Mouse (Mus musculus): Measurements from ENCODE around the gene Vrk1. TPM values are rescaled to one million over a fixed set of nuclear protein-coding genes. Genes with fewer than 3 reads are reported as not detected.
A peak's percentile ranks its signal among the peaks of the same experiment; 100 is the strongest.

The Vrk1 gene
- polyA plus RNA-seq, 1 experiment from 2014 or later, result 114 TPM

DNA sequence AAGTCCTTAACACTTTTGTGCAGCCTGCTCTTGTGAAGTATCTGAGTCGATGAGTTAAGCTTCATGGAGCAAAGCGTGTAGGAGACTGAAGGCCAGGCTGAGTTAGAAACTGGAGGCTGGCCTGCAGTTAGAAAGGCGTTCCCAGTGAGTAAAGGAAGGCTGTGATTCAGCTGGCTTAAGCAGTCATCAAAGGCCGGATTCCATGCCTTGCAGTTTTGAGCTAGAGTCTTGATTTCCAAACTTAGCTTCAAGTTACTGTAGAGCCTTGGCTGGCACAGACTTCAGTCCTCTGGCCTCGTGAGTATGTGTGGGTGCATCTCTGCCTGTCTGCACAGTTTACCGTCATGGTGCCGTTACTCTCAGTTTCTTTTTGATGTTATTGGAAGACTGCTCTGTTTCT, 42.2 kb downstream of the Vrk1 start:
- no peak overlapping the region for H3K4me2 ChIP-seq (ENCODE audit: low read depth, low read length, severe bottlenecking)

GRCm38 (mm10) chr12:106055799-106056198, 45.8 kb downstream of the Vrk1 start:
- ATAC-seq (replicated peaks; ENCODE audit: low FRiP score), result peak; percentile 44; the same call in 1 of the 2 replicates
- H3K4me3 ChIP-seq (ENCODE audit: low read depth, low read length), result no peak overlapping the region
- H3K4me2 ChIP-seq (ENCODE audit: low read depth, low read length, severe bottlenecking), result no peak overlapping the region

More for the DNA sequence above, 42.2 kb downstream of the Vrk1 start:
- ATAC-seq (replicated peaks; ENCODE audit: low FRiP score) (no peak), DNase-seq (ENCODE audit: low spot score) (no peak)
- no peaks in the 10 kb centered on the region for H3K27me3 ChIP-seq (ENCODE audit: control insufficient read depth, insufficient read depth, low read length)
- 95% methylated on average over 7 of the region's 7 CpGs for WGBS
- H3K9me3 ChIP-seq (ENCODE audit: control insufficient read depth, low read length), result no peaks in the 10 kb centered on the region
- no peaks in the 10 kb centered on the region; the same call in 1 of the 2 replicates for H3K36me3 ChIP-seq (ENCODE audit: control insufficient read depth, insufficient read depth, low read length)
- no peak overlapping the region for H3K4me3 ChIP-seq (ENCODE audit: low read depth, low read length)
- H3K27ac ChIP-seq (ENCODE audit: low read depth, low read length), result no peak overlapping the region
- H3K9ac ChIP-seq (ENCODE audit: low read length), result no peak overlapping the region
- H3K4me1 ChIP-seq (replicated peaks; ENCODE audit: control insufficient read depth, insufficient read depth, low read length), result no peaks in the 10 kb centered on the region

DNA sequence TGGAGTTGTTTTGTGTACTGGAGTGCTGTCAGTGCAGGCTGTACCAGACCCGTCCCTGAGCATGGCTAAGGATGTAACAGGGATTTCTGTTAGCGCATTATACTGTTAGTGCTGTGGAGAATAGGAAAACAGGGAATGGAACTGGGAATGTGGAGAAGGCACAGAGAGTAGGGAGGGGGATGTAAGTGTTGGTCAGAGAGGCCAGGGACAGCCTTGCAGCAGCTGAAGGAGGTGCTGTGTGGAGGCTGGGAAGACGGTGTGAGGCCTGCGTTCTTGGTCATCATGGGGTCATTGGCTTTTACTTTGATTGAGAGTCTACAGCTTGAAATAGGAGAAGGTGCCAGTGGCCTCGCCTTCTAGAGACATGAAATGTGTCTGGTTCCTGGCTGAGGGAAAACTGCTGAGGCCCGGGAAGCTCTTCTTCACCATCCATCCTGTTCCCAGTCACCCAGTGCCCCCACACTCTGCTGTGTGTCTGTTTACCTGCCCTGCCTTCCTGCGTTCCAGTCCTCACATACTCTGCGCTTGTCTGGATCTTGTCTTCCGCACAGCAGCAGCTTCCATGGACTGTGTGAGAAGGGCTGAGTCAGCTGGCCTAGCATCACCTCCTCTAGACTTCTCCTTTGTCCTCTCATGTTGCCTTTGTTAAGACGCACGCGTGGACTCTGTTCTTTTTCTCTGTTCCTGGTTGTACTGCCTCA, 50.0 kb downstream of the Vrk1 start:
- H3K36me3 ChIP-seq (ENCODE audit: control insufficient read depth, insufficient read depth, low read length), result no peaks in the 10 kb centered on the region
- no peak overlapping the region for H3K4me3 ChIP-seq (ENCODE audit: low read depth, low read length)
- no peak for ATAC-seq (replicated peaks; ENCODE audit: low FRiP score)
- no peak overlapping the region for H3K4me2 ChIP-seq (ENCODE audit: low read depth, low read length, severe bottlenecking)
- H3K27me3 ChIP-seq (ENCODE audit: control insufficient read depth, insufficient read depth, low read length), result no peaks in the 10 kb centered on the region
- H3K9me3 ChIP-seq (ENCODE audit: control insufficient read depth, low read length), result no peaks in the 10 kb centered on the region
- H3K9ac ChIP-seq (ENCODE audit: low read length), result no peak overlapping the region
- WGBS, result 82% methylated on average over 12 of the region's 12 CpGs
- no peak overlapping the region for H3K27ac ChIP-seq (ENCODE audit: low read depth, low read length)
- no peaks in the 10 kb centered on the region; the same call in 1 of the 2 replicates for H3K4me1 ChIP-seq (replicated peaks; ENCODE audit: control insufficient read depth, insufficient read depth, low read length)
- no peak for DNase-seq (ENCODE audit: low spot score)

More at GRCm38 (mm10) chr12:106055799-106056198, 45.8 kb downstream of the Vrk1 start:
- Histone ChIP-seq H3K27me3 (ENCODE audit: control insufficient read depth, insufficient read depth, low read length) (no peaks in the 10 kb centered on the region), H3K9ac (ENCODE audit: low read length) (no peak overlapping the region), H3K36me3 (ENCODE audit: control insufficient read depth, insufficient read depth, low read length) (no peaks in the 10 kb centered on the region), H3K27ac (ENCODE audit: low read depth, low read length) (no peak overlapping the region), H3K4me1 (replicated peaks; ENCODE audit: control insufficient read depth, insufficient read depth, low read length) (no peaks in the 10 kb centered on the region; the same call in 1 of the 2 replicates), H3K9me3 (ENCODE audit: control insufficient read depth, low read length) (no peaks in the 10 kb centered on the region)
- DNase-seq (ENCODE audit: low spot score), result peak; percentile 88
- 57% methylated on average over 6 of the region's 6 CpGs for WGBS

GRCm38 (mm10) chr12:106070434-106071155, 60.6 kb downstream of the Vrk1 start:
- Histone ChIP-seq H3K36me3 (ENCODE audit: control insufficient read depth, insufficient read depth, low read length) (peaks cover 4% of the 10 kb centered on the region; the same call in 1 of the 2 replicates), H3K4me2 (ENCODE audit: low read depth, low read length, severe bottlenecking) (no peak overlapping the region; the same call in 1 of the 2 replicates), H3K4me3 (ENCODE audit: low read depth, low read length) (no peak overlapping the region), H3K9ac (ENCODE audit: low read length) (peak overlapping the region; percentile 27; the same call in 1 of the 2 replicates), H3K27ac (ENCODE audit: low read depth, low read length) (no peak overlapping the region), H3K27me3 (ENCODE audit: control insufficient read depth, insufficient read depth, low read length) (no peaks in the 10 kb centered on the region), H3K9me3 (ENCODE audit: control insufficient read depth, low read length) (no peaks in the 10 kb centered on the region), H3K4me1 (replicated peaks; ENCODE audit: control insufficient read depth, insufficient read depth, low read length) (peaks cover 14% of the 10 kb centered on the region; the same call in 1 of the 2 replicates)
- DNase-seq (ENCODE audit: low spot score) (peak; percentile 71), ATAC-seq (replicated peaks; ENCODE audit: low FRiP score) (peak; percentile 89)
- WGBS, result 47% methylated on average over 22 of the region's 22 CpGs

DNA sequence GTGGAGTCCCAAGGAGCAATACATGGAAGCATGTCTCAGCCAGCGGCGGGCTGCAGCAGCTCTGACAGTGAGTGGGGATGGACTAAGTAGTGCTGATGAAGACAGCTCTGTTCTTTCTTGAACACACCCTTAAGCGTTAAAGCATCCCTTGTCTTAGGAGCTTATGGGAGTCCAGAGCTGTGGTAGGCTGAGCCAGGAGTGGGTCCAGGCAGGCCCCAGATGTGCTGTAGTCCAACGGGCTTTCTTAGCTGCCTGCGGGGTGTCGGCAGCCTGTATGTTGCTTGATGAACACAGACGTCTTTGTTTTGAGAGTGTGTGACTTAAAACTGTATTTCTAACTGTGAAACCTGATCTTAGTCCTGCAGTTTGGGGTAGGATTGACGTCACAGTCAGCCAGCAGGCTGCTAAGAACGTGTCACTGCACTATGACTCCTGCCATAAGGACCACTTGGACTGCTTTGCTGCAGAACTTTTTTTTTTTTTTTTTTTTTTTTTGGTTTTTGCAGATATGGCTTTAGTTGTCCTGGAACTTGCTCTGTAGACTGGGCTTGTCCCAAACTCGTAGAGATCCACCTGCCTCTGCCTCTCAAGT, 61.6 kb downstream of the Vrk1 start:
- H3K36me3 ChIP-seq (ENCODE audit: control insufficient read depth, insufficient read depth, low read length), result no peaks in the 10 kb centered on the region; the same call in 1 of the 2 replicates
- WGBS, result 40% methylated on average over 10 of the region's 10 CpGs
- no peaks in the 10 kb centered on the region for H3K9me3 ChIP-seq (ENCODE audit: control insufficient read depth, low read length)
- H3K4me1 ChIP-seq (replicated peaks; ENCODE audit: control insufficient read depth, insufficient read depth, low read length), result peaks cover 14% of the 10 kb centered on the region; the same call in 1 of the 2 replicates
- no peak; the same call in 1 of the 2 replicates for ATAC-seq (replicated peaks; ENCODE audit: low FRiP score)
- DNase-seq (ENCODE audit: low spot score), result no peak
- peak overlapping the region; percentile 24; the same call in 1 of the 2 replicates for H3K9ac ChIP-seq (ENCODE audit: low read length)
- no peak overlapping the region for H3K27ac ChIP-seq (ENCODE audit: low read depth, low read length)
- H3K4me2 ChIP-seq (ENCODE audit: low read depth, low read length, severe bottlenecking), result no peak overlapping the region
- H3K27me3 ChIP-seq (ENCODE audit: control insufficient read depth, insufficient read depth, low read length), result no peaks in the 10 kb centered on the region
- H3K4me3 ChIP-seq (ENCODE audit: low read depth, low read length), result no peak overlapping the region

DNA sequence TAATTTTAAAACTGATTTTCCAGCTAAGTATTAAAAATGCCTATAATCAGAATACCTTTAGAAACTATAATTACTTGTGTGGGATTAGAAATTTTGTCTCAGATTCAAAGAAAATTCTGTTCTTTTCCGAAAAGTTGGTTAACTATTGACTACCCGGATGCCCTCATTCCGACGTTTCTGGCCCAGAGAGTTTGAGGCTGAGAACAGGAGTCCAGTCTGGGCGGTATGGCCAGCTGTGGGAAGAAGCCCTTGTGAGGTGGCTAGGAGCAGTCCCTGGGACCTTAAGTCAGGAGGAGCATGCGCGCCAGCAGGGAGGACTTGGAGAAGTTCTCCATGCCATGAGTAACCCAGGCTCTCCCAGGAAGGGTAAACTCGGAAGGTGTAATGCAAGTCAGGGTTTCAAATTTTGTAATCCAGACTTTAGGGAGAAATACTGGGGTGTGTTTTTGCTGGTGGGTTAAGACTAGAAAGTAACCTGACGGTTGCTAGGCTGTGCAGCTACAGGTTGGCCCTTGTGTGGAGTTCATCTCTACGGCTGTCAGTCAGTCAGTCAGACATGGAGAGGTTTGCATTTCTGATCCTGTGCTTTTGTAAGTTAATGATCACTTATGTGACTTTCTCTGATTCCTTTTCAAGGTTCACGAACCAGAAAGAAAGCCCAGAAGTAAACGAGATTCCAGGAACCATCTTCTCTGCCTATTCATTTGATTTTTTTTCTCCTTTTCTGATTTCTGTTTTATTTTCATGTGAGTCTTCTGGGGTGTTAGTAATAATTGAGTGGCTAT, 64.5 kb downstream of the Vrk1 start:
- Histone ChIP-seq H3K9me3 (ENCODE audit: control insufficient read depth, low read length) (no peaks in the 10 kb centered on the region), H3K4me2 (ENCODE audit: low read depth, low read length, severe bottlenecking) (no peak overlapping the region), H3K36me3 (ENCODE audit: control insufficient read depth, insufficient read depth, low read length) (no peaks in the 10 kb centered on the region; the same call in 1 of the 2 replicates), H3K4me1 (replicated peaks; ENCODE audit: control insufficient read depth, insufficient read depth, low read length) (peaks cover 14% of the 10 kb centered on the region; the same call in 1 of the 2 replicates), H3K9ac (ENCODE audit: low read length) (no peak overlapping the region), H3K27me3 (ENCODE audit: control insufficient read depth, insufficient read depth, low read length) (no peaks in the 10 kb centered on the region), H3K4me3 (ENCODE audit: low read depth, low read length) (no peak overlapping the region), H3K27ac (ENCODE audit: low read depth, low read length) (no peak overlapping the region)
- ATAC-seq (replicated peaks; ENCODE audit: low FRiP score), result no peak
- WGBS, result 77% methylated on average over 12 of the region's 12 CpGs
- DNase-seq (ENCODE audit: low spot score), result no peak

DNA sequence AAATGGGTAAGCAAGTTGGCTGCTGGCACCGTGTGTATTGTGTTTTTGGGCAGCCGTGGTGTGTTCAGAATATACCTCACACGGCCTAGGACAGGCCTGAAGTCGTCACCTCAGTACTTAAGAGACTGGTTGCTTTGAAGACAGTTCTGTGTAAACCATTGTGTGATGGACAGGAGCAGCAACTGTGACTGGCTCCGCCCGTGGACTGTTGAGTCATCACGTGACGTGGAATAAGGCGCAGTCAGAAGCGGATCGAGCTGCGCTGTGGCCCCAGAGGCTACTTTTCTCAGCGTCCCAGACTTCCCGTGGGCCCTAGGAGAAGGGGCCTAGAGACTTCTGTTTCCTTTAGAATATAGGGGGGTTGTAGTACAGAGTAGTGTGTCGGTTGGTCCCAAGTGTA, 66.1 kb downstream of the Vrk1 start:
- H3K4me1 ChIP-seq (replicated peaks; ENCODE audit: control insufficient read depth, insufficient read depth, low read length), result peaks cover 12% of the 10 kb centered on the region
- DNase-seq (ENCODE audit: low spot score), result no peak
- no peaks in the 10 kb centered on the region for H3K27me3 ChIP-seq (ENCODE audit: control insufficient read depth, insufficient read depth, low read length)
- H3K4me3 ChIP-seq (ENCODE audit: low read depth, low read length), result no peak overlapping the region
- 92% methylated on average over 15 of the region's 15 CpGs for WGBS
- ATAC-seq (replicated peaks; ENCODE audit: low FRiP score), result no peak
- no peak overlapping the region for H3K4me2 ChIP-seq (ENCODE audit: low read depth, low read length, severe bottlenecking)
- H3K9ac ChIP-seq (ENCODE audit: low read length), result no peak overlapping the region
- no peak overlapping the region for H3K27ac ChIP-seq (ENCODE audit: low read depth, low read length)
- no peaks in the 10 kb centered on the region for H3K9me3 ChIP-seq (ENCODE audit: control insufficient read depth, low read length)
- no peaks in the 10 kb centered on the region; the same call in 1 of the 2 replicates for H3K36me3 ChIP-seq (ENCODE audit: control insufficient read depth, insufficient read depth, low read length)

DNA sequence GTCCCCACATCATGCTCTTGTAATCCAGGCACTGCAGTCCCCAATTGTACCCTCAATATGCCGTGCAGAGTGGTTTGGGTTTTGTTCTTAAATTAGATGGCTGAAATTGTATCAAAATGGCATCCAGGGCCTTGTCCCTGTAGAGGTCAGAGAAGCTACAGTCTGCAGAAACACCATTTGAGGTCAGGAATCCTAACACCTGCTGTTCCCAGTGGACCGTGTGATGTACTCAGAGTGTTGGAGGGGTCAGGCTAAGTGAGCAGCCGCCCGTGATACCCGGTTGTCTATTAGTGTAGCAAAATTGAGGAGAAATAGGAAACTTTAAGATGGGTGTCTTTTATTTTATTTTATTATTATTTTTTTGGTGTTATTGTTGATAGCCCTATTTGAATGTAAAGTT, 70.5 kb downstream of the Vrk1 start:
- 12% methylated on average over 5 of the region's 5 CpGs for WGBS
- DNase-seq (ENCODE audit: low spot score), result no peak
- Histone ChIP-seq H3K4me3 (ENCODE audit: low read depth, low read length) (no peak overlapping the region), H3K27ac (ENCODE audit: low read depth, low read length) (no peak overlapping the region), H3K36me3 (ENCODE audit: control insufficient read depth, insufficient read depth, low read length) (no peaks in the 10 kb centered on the region), H3K4me2 (ENCODE audit: low read depth, low read length, severe bottlenecking) (peak overlapping the region; percentile 41; the same call in 1 of the 2 replicates), H3K27me3 (ENCODE audit: control insufficient read depth, insufficient read depth, low read length) (no peaks in the 10 kb centered on the region), H3K9me3 (ENCODE audit: control insufficient read depth, low read length) (no peaks in the 10 kb centered on the region), H3K4me1 (replicated peaks; ENCODE audit: control insufficient read depth, insufficient read depth, low read length) (peaks cover 24% of the 10 kb centered on the region), H3K9ac (ENCODE audit: low read length) (no peak overlapping the region)
- ATAC-seq (replicated peaks; ENCODE audit: low FRiP score), result no peak
